Mouse (Mus musculus): ENCODE data around the gene Plppr4. TPM values are rescaled to one million over a fixed set of nuclear protein-coding genes. Genes with fewer than 3 reads are reported as not detected.

Plppr4 gene
- polyA plus RNA-seq, 1 experiment from 2014 or later, result 0.60 TPM

GRCm38 (mm10) chr3:117346351-117346750, 14.3 kb downstream of the Plppr4 start:
- Histone ChIP-seq H3K27me3 (ENCODE audit: control insufficient read depth, insufficient read depth, low read length) (no peaks in the 10 kb centered on the region), H3K36me3 (ENCODE audit: control insufficient read depth, insufficient read depth, low read length) (no peaks in the 10 kb centered on the region), H3K4me1 (ENCODE audit: control insufficient read depth, insufficient read depth, low read length) (no peaks in the 10 kb centered on the region), H3K4me2 (no peak overlapping the region), H3K27ac (ENCODE audit: low read depth, low read length) (no peak overlapping the region), H3K4me3 (ENCODE audit: low read depth, low read length) (no peak overlapping the region), H3K9me3 (replicated peaks; ENCODE audit: control insufficient read depth, low read length) (no peaks in the 10 kb centered on the region), H3K9ac (ENCODE audit: low read depth, low read length) (no peak overlapping the region)
- ATAC-seq (replicated peaks; ENCODE audit: insufficient number of reproducible peaks, low FRiP score, low TSS enrichment), result no peak
- WGBS (ENCODE audit: insufficient replicate concordance), result 68% methylated on average over 1 of the region's 1 CpGs

GRCm38 (mm10) chr3:117331502-117331901, 29.2 kb downstream of the Plppr4 start:
- WGBS (ENCODE audit: insufficient replicate concordance), result 86% methylated on average over 10 of the region's 10 CpGs
- Histone ChIP-seq H3K27me3 (ENCODE audit: control insufficient read depth, insufficient read depth, low read length) (no peaks in the 10 kb centered on the region), H3K4me3 (ENCODE audit: low read depth, low read length) (no peak overlapping the region), H3K9ac (ENCODE audit: low read depth, low read length) (no peak overlapping the region), H3K9me3 (replicated peaks; ENCODE audit: control insufficient read depth, low read length) (no peaks in the 10 kb centered on the region), H3K36me3 (ENCODE audit: control insufficient read depth, insufficient read depth, low read length) (no peaks in the 10 kb centered on the region), H3K4me2 (no peak overlapping the region), H3K27ac (ENCODE audit: low read depth, low read length) (no peak overlapping the region), H3K4me1 (ENCODE audit: control insufficient read depth, insufficient read depth, low read length) (no peaks in the 10 kb centered on the region)
- ATAC-seq (replicated peaks; ENCODE audit: insufficient number of reproducible peaks, low FRiP score, low TSS enrichment), result no peak

- no peaks in the 10 kb centered on the region for H3K9me3 ChIP-seq (replicated peaks; ENCODE audit: control insufficient read depth, low read length)
- ATAC-seq (replicated peaks; ENCODE audit: insufficient number of reproducible peaks, low FRiP score, low TSS enrichment), result no peak
- H3K36me3 ChIP-seq (ENCODE audit: control insufficient read depth, insufficient read depth, low read length), result no peaks in the 10 kb centered on the region
- no peak overlapping the region for H3K4me3 ChIP-seq (ENCODE audit: low read depth, low read length)
- H3K27me3 ChIP-seq (ENCODE audit: control insufficient read depth, insufficient read depth, low read length), result no peaks in the 10 kb centered on the region
- H3K9ac ChIP-seq (ENCODE audit: low read depth, low read length), result no peak overlapping the region
- WGBS (ENCODE audit: insufficient replicate concordance), result 74% methylated on average over 6 of the region's 6 CpGs
- no peaks in the 10 kb centered on the region for H3K4me1 ChIP-seq (ENCODE audit: control insufficient read depth, insufficient read depth, low read length)
- H3K27ac ChIP-seq (ENCODE audit: low read depth, low read length), result no peak overlapping the region
- H3K4me2 ChIP-seq, result no peak overlapping the region
These were observed 31.2 kb downstream of the Plppr4 start for GRCm38 (mm10) chr3:117329485-117329884.

- no peak for ATAC-seq (replicated peaks; ENCODE audit: insufficient number of reproducible peaks, low FRiP score, low TSS enrichment)
- no peak overlapping the region for H3K4me3 ChIP-seq (ENCODE audit: low read depth, low read length)
- no peak overlapping the region for H3K27ac ChIP-seq (ENCODE audit: low read depth, low read length)
- H3K9me3 ChIP-seq (replicated peaks; ENCODE audit: control insufficient read depth, low read length), result no peaks in the 10 kb centered on the region
- no peaks in the 10 kb centered on the region for H3K36me3 ChIP-seq (ENCODE audit: control insufficient read depth, insufficient read depth, low read length)
- H3K27me3 ChIP-seq (ENCODE audit: control insufficient read depth, insufficient read depth, low read length), result no peaks in the 10 kb centered on the region
- no peak overlapping the region for H3K9ac ChIP-seq (ENCODE audit: low read depth, low read length)
- H3K4me1 ChIP-seq (ENCODE audit: control insufficient read depth, insufficient read depth, low read length), result no peaks in the 10 kb centered on the region
- no peak overlapping the region for H3K4me2 ChIP-seq
- 86% methylated on average over 5 of the region's 5 CpGs for WGBS (ENCODE audit: insufficient replicate concordance)
These were observed 34.1 kb downstream of the Plppr4 start for GRCm38 (mm10) chr3:117326551-117326950.

- no peaks in the 10 kb centered on the region for H3K27me3 ChIP-seq (ENCODE audit: control insufficient read depth, insufficient read depth, low read length)
- no peak overlapping the region for H3K9ac ChIP-seq (ENCODE audit: low read depth, low read length)
- ATAC-seq (replicated peaks; ENCODE audit: insufficient number of reproducible peaks, low FRiP score, low TSS enrichment), result no peak
- no peaks in the 10 kb centered on the region for H3K4me1 ChIP-seq (ENCODE audit: control insufficient read depth, insufficient read depth, low read length)
- no peaks in the 10 kb centered on the region for H3K9me3 ChIP-seq (replicated peaks; ENCODE audit: control insufficient read depth, low read length)
- no peaks in the 10 kb centered on the region for H3K36me3 ChIP-seq (ENCODE audit: control insufficient read depth, insufficient read depth, low read length)
- no peak overlapping the region for H3K4me2 ChIP-seq
- WGBS (ENCODE audit: insufficient replicate concordance), result 87% methylated on average over 3 of the region's 3 CpGs
- H3K4me3 ChIP-seq (ENCODE audit: low read depth, low read length), result no peak overlapping the region
- H3K27ac ChIP-seq (ENCODE audit: low read depth, low read length), result no peak overlapping the region
These were observed 41.0 kb downstream of the Plppr4 start for GRCm38 (mm10) chr3:117319671-117320070.

GRCm38 (mm10) chr3:117313339-117313738, 47.3 kb downstream of the Plppr4 start:
- no peak overlapping the region for H3K9ac ChIP-seq (ENCODE audit: low read depth, low read length)
- no peak overlapping the region for H3K27ac ChIP-seq (ENCODE audit: low read depth, low read length)
- no peak for ATAC-seq (replicated peaks; ENCODE audit: insufficient number of reproducible peaks, low FRiP score, low TSS enrichment)
- no peaks in the 10 kb centered on the region for H3K9me3 ChIP-seq (replicated peaks; ENCODE audit: control insufficient read depth, low read length)
- no peaks in the 10 kb centered on the region for H3K36me3 ChIP-seq (ENCODE audit: control insufficient read depth, insufficient read depth, low read length)
- 79% methylated on average over 4 of the region's 4 CpGs for WGBS (ENCODE audit: insufficient replicate concordance)
- H3K4me2 ChIP-seq, result no peak overlapping the region
- no peak overlapping the region for H3K4me3 ChIP-seq (ENCODE audit: low read depth, low read length)
- H3K4me1 ChIP-seq (ENCODE audit: control insufficient read depth, insufficient read depth, low read length), result no peaks in the 10 kb centered on the region
- no peaks in the 10 kb centered on the region for H3K27me3 ChIP-seq (ENCODE audit: control insufficient read depth, insufficient read depth, low read length)

- Histone ChIP-seq H3K9me3 (replicated peaks; ENCODE audit: control insufficient read depth, low read length) (no peaks in the 10 kb centered on the region), H3K27me3 (ENCODE audit: control insufficient read depth, insufficient read depth, low read length) (no peaks in the 10 kb centered on the region), H3K4me3 (ENCODE audit: low read depth, low read length) (no peak overlapping the region), H3K36me3 (ENCODE audit: control insufficient read depth, insufficient read depth, low read length) (no peaks in the 10 kb centered on the region), H3K27ac (ENCODE audit: low read depth, low read length) (no peak overlapping the region), H3K4me1 (ENCODE audit: control insufficient read depth, insufficient read depth, low read length) (no peaks in the 10 kb centered on the region), H3K9ac (ENCODE audit: low read depth, low read length) (no peak overlapping the region), H3K4me2 (no peak overlapping the region)
- 81% methylated on average over 7 of the region's 7 CpGs for WGBS (ENCODE audit: insufficient replicate concordance)
- ATAC-seq (replicated peaks; ENCODE audit: insufficient number of reproducible peaks, low FRiP score, low TSS enrichment), result no peak
These were observed 48.6 kb downstream of the Plppr4 start for GRCm38 (mm10) chr3:117312097-117312496.

- no peak overlapping the region for H3K9ac ChIP-seq (ENCODE audit: low read depth, low read length)
- H3K27me3 ChIP-seq (ENCODE audit: control insufficient read depth, insufficient read depth, low read length), result no peaks in the 10 kb centered on the region
- H3K4me1 ChIP-seq (ENCODE audit: control insufficient read depth, insufficient read depth, low read length), result no peaks in the 10 kb centered on the region
- no peaks in the 10 kb centered on the region for H3K36me3 ChIP-seq (ENCODE audit: control insufficient read depth, insufficient read depth, low read length)
- H3K4me2 ChIP-seq, result no peak overlapping the region
- H3K27ac ChIP-seq (ENCODE audit: low read depth, low read length), result no peak overlapping the region
- no peaks in the 10 kb centered on the region for H3K9me3 ChIP-seq (replicated peaks; ENCODE audit: control insufficient read depth, low read length)
- ATAC-seq (replicated peaks; ENCODE audit: insufficient number of reproducible peaks, low FRiP score, low TSS enrichment), result no peak
- H3K4me3 ChIP-seq (ENCODE audit: low read depth, low read length), result no peak overlapping the region
- 85% methylated on average over 2 of the region's 2 CpGs for WGBS (ENCODE audit: insufficient replicate concordance)
These were observed 49.8 kb downstream of the Plppr4 start for GRCm38 (mm10) chr3:117310801-117311368.

- Histone ChIP-seq H3K4me1 (ENCODE audit: control insufficient read depth, insufficient read depth, low read length) (no peaks in the 10 kb centered on the region), H3K27ac (ENCODE audit: low read depth, low read length) (no peak overlapping the region), H3K4me2 (no peak overlapping the region), H3K27me3 (ENCODE audit: control insufficient read depth, insufficient read depth, low read length) (no peaks in the 10 kb centered on the region), H3K9ac (ENCODE audit: low read depth, low read length) (no peak overlapping the region), H3K36me3 (ENCODE audit: control insufficient read depth, insufficient read depth, low read length) (no peaks in the 10 kb centered on the region), H3K9me3 (replicated peaks; ENCODE audit: control insufficient read depth, low read length) (no peaks in the 10 kb centered on the region), H3K4me3 (ENCODE audit: low read depth, low read length) (no peak overlapping the region)
- WGBS (ENCODE audit: insufficient replicate concordance), result 87% methylated on average over 3 of the region's 3 CpGs
- no peak for ATAC-seq (replicated peaks; ENCODE audit: insufficient number of reproducible peaks, low FRiP score, low TSS enrichment)
These were observed 51.1 kb downstream of the Plppr4 start for GRCm38 (mm10) chr3:117309580-117309910.

Measured in heart, embryonic 11.5 days (tissue).